ENCODE assay signal across 8 mouse cellular contexts in the genomic region with DNA sequence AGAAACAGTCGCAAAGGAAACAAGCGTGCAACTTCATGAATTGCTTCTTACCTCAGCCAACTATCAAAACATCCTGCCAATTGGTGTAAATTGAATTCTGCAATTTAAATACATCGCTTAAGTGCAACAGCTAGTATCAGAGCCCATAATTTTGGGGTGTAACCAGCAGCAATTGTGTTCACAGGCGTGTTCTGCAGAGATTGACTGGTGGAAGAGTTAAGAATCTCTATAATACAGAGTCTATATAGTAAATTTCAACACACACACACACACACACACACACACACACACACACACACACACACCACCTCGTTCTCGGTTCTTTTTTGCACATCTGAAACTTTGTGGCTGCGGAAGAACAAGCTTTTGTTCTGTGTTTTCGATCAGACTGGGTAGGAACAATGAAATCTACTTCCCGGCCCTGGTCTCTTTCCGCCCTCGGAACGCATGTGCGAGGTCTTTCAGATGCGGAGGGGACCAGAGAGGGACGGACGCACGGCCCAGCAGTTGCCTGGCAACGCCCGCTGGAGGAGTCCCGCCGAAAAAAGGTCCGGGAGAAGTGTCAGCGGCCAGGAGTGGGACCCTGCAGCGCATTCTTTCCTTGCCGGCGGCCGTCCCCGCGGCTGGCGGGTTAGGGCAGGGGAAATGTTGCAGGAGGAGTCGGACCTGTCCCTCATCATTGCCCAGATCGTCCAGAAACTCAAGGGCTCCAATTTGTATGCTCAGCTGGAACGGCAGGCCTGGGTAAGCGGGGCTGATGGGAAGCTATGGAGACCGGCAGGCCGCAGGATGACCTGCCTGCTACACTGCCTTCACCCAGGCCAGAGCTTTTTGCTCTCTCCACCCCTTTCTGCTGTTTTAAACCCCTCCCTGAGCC. TPM values are rescaled to one million over a fixed set of nuclear protein-coding genes. Genes with fewer than 3 reads are reported as not detected.
DNase-seq lines count a peak whose midpoint lies in the region; ATAC-seq and TF ChIP-seq lines count a peak whose summit lies in the region.

A gene (plus strand): TSS at position 492 of the 877 bp plus-strand sequence.

- peak; percentile 86 for DNase-seq in 3134 (ENCODE audit: extremely low read depth, insufficient read length, low spot score)
- peak; percentile 85 for DNase-seq in heart, adult 8-10 months (ENCODE audit: low spot score)
- DNase-seq in kidney, adult 8-10 months: peak; percentile 81 to 86
- peak; percentile 55 to 66 for DNase-seq in spleen, adult 18-20 months

- H3K4me3 ChIP-seq in bone marrow, adult 2 months (replicated peaks; ENCODE audit: control insufficient read depth, low read depth, low read length): peak within 1 kb of the TSS; percentile 78
- peak within 1 kb of the TSS; percentile 92 for H3K4me3 ChIP-seq in embryonic facial prominence, embryonic 15.5 days (replicated peaks)
- H3K4me3 ChIP-seq in limb, embryonic 13.5 days: peak within 1 kb of the TSS; percentile 67
- peak within 1 kb of the TSS; percentile 85 for H3K4me3 ChIP-seq in midbrain, embryonic 15.5 days

- no peaks in the 10 kb centered on the region for H3K36me3 ChIP-seq in embryonic facial prominence, embryonic 15.5 days
- no peaks in the 10 kb centered on the region; the same call in 1 of the 2 replicates for H3K36me3 ChIP-seq in limb, embryonic 13.5 days
- H3K36me3 ChIP-seq in midbrain, embryonic 15.5 days (replicated peaks): no peaks in the 10 kb centered on the region

- no peak within 1 kb of the TSS for H3K27ac ChIP-seq in bone marrow, adult 2 months (ENCODE audit: control insufficient read depth, insufficient read depth, low read depth, low read length, poor library complexity)
- no peak within 1 kb of the TSS for H3K27ac ChIP-seq in embryonic facial prominence, embryonic 15.5 days (replicated peaks)
- no peak within 1 kb of the TSS; the same call in 1 of the 2 replicates for H3K27ac ChIP-seq in limb, embryonic 13.5 days
- peak within 1 kb of the TSS; percentile 77 for H3K27ac ChIP-seq in midbrain, embryonic 15.5 days

- peak within 1 kb of the TSS; percentile 54 for H3K4me2 ChIP-seq in embryonic facial prominence, embryonic 15.5 days (replicated peaks)
- peak within 1 kb of the TSS; percentile 79 for H3K4me2 ChIP-seq in limb, embryonic 13.5 days (replicated peaks)
- H3K4me2 ChIP-seq in midbrain, embryonic 15.5 days: peak within 1 kb of the TSS; percentile 57

- ATAC-seq in embryonic facial prominence, embryonic 15.5 days (ENCODE audit: insufficient number of reproducible peaks, low FRiP score, low TSS enrichment, low read depth): peak; percentile 96
- peak; percentile 99 for ATAC-seq in limb, embryonic 13.5 days (ENCODE audit: low FRiP score, low read depth)
- ATAC-seq in midbrain, embryonic 15.5 days (replicated peaks): peak; percentile 100

- H3K4me1 ChIP-seq in bone marrow, adult 2 months (ENCODE audit: control insufficient read depth, insufficient read depth, low read length): no peaks in the 10 kb centered on the region
- 0 out of 2 replicates have a peak, but pooled peaks cover 8% of the 10 kb centered on the region for H3K4me1 ChIP-seq in embryonic facial prominence, embryonic 15.5 days
- H3K4me1 ChIP-seq in limb, embryonic 13.5 days: peaks cover 14% of the 10 kb centered on the region
- peaks cover 23% of the 10 kb centered on the region for H3K4me1 ChIP-seq in midbrain, embryonic 15.5 days

- H3K9me3 ChIP-seq in embryonic facial prominence, embryonic 15.5 days (replicated peaks): no peaks in the 10 kb centered on the region
- H3K9me3 ChIP-seq in limb, embryonic 13.5 days: no peaks in the 10 kb centered on the region
- H3K9me3 ChIP-seq in midbrain, embryonic 15.5 days: no peaks in the 10 kb centered on the region

- WGBS in bone marrow, adult 2 months: 7% methylated on average over 36 of the region's 36 CpGs
- 6% methylated on average over 36 of the region's 36 CpGs for WGBS in embryonic facial prominence, embryonic 15.5 days
- WGBS in limb, embryonic 13.5 days: 7% methylated on average over 36 of the region's 36 CpGs
- 6% methylated on average over 36 of the region's 36 CpGs for WGBS in midbrain, embryonic 15.5 days

- H3K9ac ChIP-seq in embryonic facial prominence, embryonic 15.5 days: peak within 1 kb of the TSS; percentile 66
- peak within 1 kb of the TSS; percentile 76 for H3K9ac ChIP-seq in limb, embryonic 13.5 days
- H3K9ac ChIP-seq in midbrain, embryonic 15.5 days: peak within 1 kb of the TSS; percentile 88

- H3K27me3 ChIP-seq in embryonic facial prominence, embryonic 15.5 days: no peaks in the 10 kb centered on the region
- H3K27me3 ChIP-seq in limb, embryonic 13.5 days: no peaks in the 10 kb centered on the region
- no peaks in the 10 kb centered on the region for H3K27me3 ChIP-seq in midbrain, embryonic 15.5 days (replicated peaks)

- TF ChIP-seq POLR2A in bone marrow, adult 2 months (IDR thresholded peaks at IDR 0.05; ENCODE audit: borderline replicate concordance, control insufficient read depth, low read depth, low read length): no peak

- TF ChIP-seq CTCF in bone marrow, adult 2 months (IDR thresholded peaks at IDR 0.05; ENCODE audit: control insufficient read depth, insufficient read depth, low read length): no peak

RNA-seq across cellular contexts. Expression of the gene that starts here (rescaled TPM):
- polyA plus RNA-seq in bone marrow, adult 2 months (2011; ENCODE audit: insufficient read depth, insufficient read length, low replicate concordance, missing spikeins): 10.8 and 13.3 TPM in 2 replicates
- 41.7 and 43.2 TPM in 2 replicates for polyA plus RNA-seq in embryonic facial prominence, embryonic 15.5 days (2015; fragmentation: Nextera tagmentation; extraction: Ambion mirVana)
- total RNA-seq in heart, adult 8-10 months (2022): 10 to 100 TPM; 15.9 to 21.0 (median 17.8) TPM
- polyA plus RNA-seq in limb, embryonic 13.5 days (2015; fragmentation: Nextera tagmentation; extraction: Ambion mirVana): 46.8 and 50.1 TPM in 2 replicates
- 57.9 and 66.8 TPM in 2 replicates for polyA plus RNA-seq in midbrain, embryonic 15.5 days (2015; fragmentation: Nextera tagmentation; extraction: Ambion mirVana)
